Mouse (Mus musculus) forebrain, embryonic 14.5 days (tissue): ENCODE data around the gene Ezr. TPM values are rescaled to one million over a fixed set of nuclear protein-coding genes. Genes with fewer than 3 reads are reported as not detected.

Source experiments
- ATAC-seq: fragments of 200-750 bp; cut with Nextera tagmentation; 2 replicates; pipeline ENCODE4 v1.8.0; 2017; ENCODE audit warnings: mild to moderate bottlenecking, moderate library complexity
- DNase-seq: peaks from one replicate; pipeline ENCODE4 v3.0.0-alpha.2; 2015; ENCODE audit warnings: low spot score
- H3K27ac ChIP-seq: fragments of 300-500 bp; sonication (generic); 2 replicates; pipeline ENCODE4 v1.5.1; 2014; ENCODE audit warnings: low read depth, mild to moderate bottlenecking, control low read depth, low read length, moderate library complexity
- H3K27me3 ChIP-seq: fragments of 300-500 bp; sonication (generic); replicated peaks from 2 replicates; pipeline ENCODE4 v1.6.1; 2014; ENCODE audit warnings: low read length, control low read depth, mixed read lengths; ENCODE audit not compliant: control insufficient read depth, insufficient read depth
- H3K36me3 ChIP-seq: fragments of 300-500 bp; sonication (generic); 2 replicates; pipeline ENCODE4 v1.6.1; 2014; ENCODE audit warnings: low read length, control low read depth; ENCODE audit not compliant: control insufficient read depth, insufficient read depth
- H3K4me1 ChIP-seq: fragments of 300-500 bp; sonication (generic); 2 replicates; pipeline ENCODE4 v1.6.1; 2014; ENCODE audit warnings: antibody characterized with exemption, low read length, control low read depth; ENCODE audit not compliant: control insufficient read depth, insufficient read depth
- H3K4me2 ChIP-seq: fragments of 300-500 bp; sonication (generic); 2 replicates; pipeline ENCODE4 v1.6.1; 2014; ENCODE audit warnings: mild to moderate bottlenecking, control low read depth, low read length
- H3K4me3 ChIP-seq: fragments of 300-500 bp; sonication (generic); 2 replicates; pipeline ENCODE4 v1.5.1; 2014; ENCODE audit warnings: low read depth, low read length, control low read depth
- H3K9ac ChIP-seq: fragments of 300-500 bp; sonication (generic); 2 replicates; pipeline ENCODE4 v1.6.1; 2014; ENCODE audit warnings: mild to moderate bottlenecking, low read length, control low read depth, moderate library complexity
- H3K9me3 ChIP-seq: fragments of 300-500 bp; sonication (generic); replicated peaks from 2 replicates; pipeline ENCODE4 v1.6.1; 2016; ENCODE audit warnings: low read length, control low read depth, mixed read lengths; ENCODE audit not compliant: control insufficient read depth
- WGBS: fragments of 180-500 bp; shearing (Covaris S2); extraction: QIAGEN DNeasy Blood & Tissue Kit; methylation state at CpG from one replicate; pipeline ENCODE4 v1.1.7; 2014; 5-methylcytosine and 5-hydroxymethylcytosine counted together
- polyA plus RNA-seq: library from polyadenylated mRNA; unstranded; fragments of >200 nt; fragmentation: Nextera tagmentation; extraction: Ambion mirVana; gene quantifications from 2 replicates; pipeline ENCODE4 v1.2.1, GENCODE M21; 2014

The Ezr gene
- polyA plus RNA-seq, 1 experiment from 2014 or later = 94.0 TPM

DNA sequence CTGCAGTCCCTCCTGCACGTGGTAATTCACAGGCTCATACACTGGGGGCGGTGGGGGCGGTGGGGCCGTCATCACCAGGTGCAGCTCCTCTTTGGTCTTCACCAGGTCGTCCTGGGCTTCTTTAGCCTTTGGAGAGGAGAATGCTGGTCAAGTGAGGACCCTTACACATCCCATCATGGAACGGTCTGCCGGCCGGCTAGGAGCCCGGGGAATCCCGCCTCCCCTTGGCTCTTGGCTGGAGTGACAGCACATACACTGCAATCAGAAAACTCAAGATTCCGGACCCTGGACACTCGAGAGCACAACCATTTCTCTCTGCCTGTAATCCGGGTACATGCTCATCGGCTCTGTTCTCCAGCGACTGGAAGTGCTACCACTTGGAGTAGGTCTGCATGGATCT is 42.8 kb downstream of the Ezr start:
- DNase-seq = no peak
- 92% methylated on average over 15 of the region's 15 CpGs for WGBS
- Histone ChIP-seq H3K27me3 (no peaks in the 10 kb centered on the region), H3K4me3 (no peak overlapping the region), H3K9ac (no peak overlapping the region), H3K27ac (no peak overlapping the region), H3K4me1 (peaks cover 19% of the 10 kb centered on the region), H3K36me3 (peaks cover 42% of the 10 kb centered on the region), H3K9me3 (no peaks in the 10 kb centered on the region), H3K4me2 (no peak overlapping the region)
- no peak for ATAC-seq

DNA sequence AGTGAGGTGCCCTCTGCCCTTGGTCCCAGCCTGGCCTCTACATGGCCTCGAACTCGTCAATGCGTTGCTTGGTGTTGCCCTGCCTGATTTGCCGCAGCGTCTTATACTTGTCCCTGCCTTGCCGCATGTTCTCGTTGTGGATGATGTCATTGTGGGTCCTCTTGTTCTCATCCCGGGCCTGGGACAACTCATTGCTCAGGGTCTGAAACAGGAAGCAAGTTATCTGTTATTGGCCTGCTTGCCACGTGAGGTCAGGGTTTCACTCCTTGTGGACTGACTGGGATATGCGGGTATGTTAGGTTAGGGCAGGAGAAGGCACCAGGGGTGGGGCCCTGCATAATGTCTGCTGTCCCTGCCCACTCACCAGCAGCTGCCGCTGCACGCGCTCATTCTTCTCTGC is 43.3 kb downstream of the Ezr start:
- ATAC-seq (no peak), DNase-seq (no peak)
- no peaks in the 10 kb centered on the region for H3K9me3 ChIP-seq
- H3K36me3 ChIP-seq = peaks cover 40% of the 10 kb centered on the region
- no peaks in the 10 kb centered on the region for H3K27me3 ChIP-seq
- no peak overlapping the region for H3K4me2 ChIP-seq
- WGBS = 89% methylated on average over 13 of the region's 13 CpGs
- H3K9ac ChIP-seq = no peak overlapping the region
- no peak overlapping the region for H3K4me3 ChIP-seq
- H3K27ac ChIP-seq = no peak overlapping the region
- H3K4me1 ChIP-seq = peaks cover 19% of the 10 kb centered on the region

DNA sequence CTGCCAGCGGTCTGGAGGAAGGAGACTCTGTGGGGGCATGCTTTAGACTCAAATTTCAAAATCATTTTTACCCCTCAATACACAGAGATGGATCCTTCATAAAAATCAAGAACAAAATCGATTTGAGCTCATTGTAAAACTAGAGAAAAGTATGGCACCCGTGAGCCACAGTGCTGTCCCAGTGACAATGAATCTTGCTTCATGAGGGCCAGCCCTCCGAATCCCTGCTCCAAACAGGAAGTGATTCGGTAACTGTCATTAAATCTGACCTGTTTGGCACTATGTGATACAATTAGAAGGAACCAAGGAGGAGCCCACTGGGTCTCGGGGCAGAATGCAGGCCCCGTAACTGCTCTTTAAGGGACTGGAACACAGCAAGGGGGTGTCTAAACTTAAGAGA is 43.7 kb downstream of the Ezr start:
- Histone ChIP-seq H3K4me1 (peaks cover 19% of the 10 kb centered on the region), H3K4me2 (no peak overlapping the region), H3K27me3 (no peaks in the 10 kb centered on the region), H3K36me3 (peaks cover 40% of the 10 kb centered on the region), H3K9ac (no peak overlapping the region), H3K27ac (no peak overlapping the region), H3K4me3 (no peak overlapping the region), H3K9me3 (no peaks in the 10 kb centered on the region)
- 89% methylated on average over 7 of the region's 7 CpGs for WGBS
- DNase-seq (no peak), ATAC-seq (no peak)

DNA sequence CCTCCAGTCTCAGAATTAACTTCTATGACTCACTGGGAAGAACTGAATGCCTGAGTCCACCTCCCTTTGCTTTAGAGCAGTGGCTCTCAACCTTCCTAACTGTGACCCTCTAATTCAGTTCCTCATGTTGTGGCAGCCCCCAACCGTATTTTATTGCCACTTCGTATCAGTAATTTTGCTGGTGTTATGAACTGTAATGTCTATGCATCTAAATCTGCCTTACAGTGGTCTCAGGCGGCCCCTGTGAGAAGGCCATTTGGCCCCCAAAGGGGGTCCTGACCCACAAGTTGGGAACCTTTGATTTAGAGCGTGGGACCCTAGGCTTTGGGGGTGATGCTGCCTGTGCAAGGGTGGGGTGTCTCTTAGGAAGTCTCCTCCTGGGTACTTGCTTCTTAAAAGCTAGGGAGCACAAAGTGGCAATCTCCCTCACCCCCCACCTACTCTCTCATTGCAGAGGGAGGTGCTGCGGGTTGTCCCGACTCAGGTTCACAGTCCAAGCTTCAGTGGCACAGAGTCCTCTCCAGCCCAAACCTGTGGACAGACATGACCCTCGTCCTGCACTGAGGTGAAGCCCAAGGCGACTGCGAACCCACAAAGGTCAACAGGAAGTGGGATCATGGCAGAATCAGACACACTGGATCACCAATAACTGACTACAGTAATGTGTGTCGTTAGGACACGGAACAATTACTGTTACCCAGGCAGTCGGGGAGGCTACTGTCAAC is 45.1 kb downstream of the Ezr start:
- Histone ChIP-seq H3K27ac (peak overlapping the region; percentile 29; the same call in 1 of the 2 replicates), H3K4me1 (peaks cover 18% of the 10 kb centered on the region), H3K4me2 (no peak overlapping the region), H3K9me3 (no peaks in the 10 kb centered on the region), H3K36me3 (peaks cover 37% of the 10 kb centered on the region), H3K27me3 (no peaks in the 10 kb centered on the region), H3K4me3 (no peak overlapping the region), H3K9ac (no peak overlapping the region)
- WGBS = 63% methylated on average over 12 of the region's 12 CpGs
- ATAC-seq = no peak
- DNase-seq = no peak

DNA sequence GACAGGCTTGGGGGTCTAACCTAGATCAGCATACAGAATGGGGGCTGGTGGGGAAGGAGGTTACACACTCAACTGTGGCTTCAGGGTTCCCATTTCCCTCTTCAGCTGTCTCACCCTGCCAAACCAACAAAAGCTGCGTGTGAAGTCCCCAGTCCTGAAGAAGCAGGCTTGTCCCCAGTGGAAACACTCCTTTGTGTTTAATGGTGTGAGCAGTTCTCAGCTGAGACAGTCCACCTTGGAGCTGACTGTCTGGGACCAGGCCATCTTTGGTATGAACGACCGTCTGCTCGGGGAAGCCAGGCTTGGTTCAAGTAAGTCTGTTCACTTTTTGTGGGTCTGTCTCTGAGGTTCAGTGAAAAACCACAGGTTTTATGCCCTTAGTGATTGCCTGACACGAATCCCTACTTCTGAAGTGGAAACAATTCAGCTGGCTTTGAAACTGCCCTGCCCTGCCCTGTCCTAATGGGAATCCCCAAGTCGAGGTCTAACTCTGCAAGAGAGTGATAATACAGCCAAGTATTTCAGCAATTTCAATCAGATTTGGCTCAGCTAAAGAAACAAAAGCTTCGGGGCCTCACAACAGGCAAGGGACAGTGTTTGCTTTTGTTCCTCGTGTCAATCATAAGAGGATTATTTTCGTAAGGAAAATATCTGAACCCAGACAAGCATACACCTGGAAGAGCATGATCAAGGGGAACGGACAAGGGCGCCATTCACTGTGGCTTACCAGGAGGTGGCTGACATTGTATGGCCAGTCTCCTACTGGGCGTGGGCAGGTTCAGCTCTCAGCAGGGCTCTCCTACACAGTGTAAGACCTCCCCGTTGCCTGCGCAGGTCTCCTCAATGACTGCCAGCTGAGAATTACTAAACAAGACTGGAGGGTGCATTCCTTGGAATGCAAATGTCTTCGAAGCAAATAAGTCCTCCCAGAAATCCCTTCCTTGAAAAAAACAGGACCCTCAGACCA is 46.0 kb downstream of the Ezr start:
- Histone ChIP-seq H3K9me3 (no peaks in the 10 kb centered on the region), H3K4me3 (no peak overlapping the region), H3K4me2 (no peak overlapping the region), H3K36me3 (peaks cover 28% of the 10 kb centered on the region), H3K27ac (peak overlapping the region; percentile 17; the same call in 1 of the 2 replicates), H3K4me1 (peaks cover 9% of the 10 kb centered on the region), H3K27me3 (no peaks in the 10 kb centered on the region), H3K9ac (0 out of 2 replicates have a peak overlapping the region, but pooled peaks have one; percentile 8)
- WGBS = 13% methylated on average over 15 of the region's 15 CpGs
- peak; percentile 23 for DNase-seq
- ATAC-seq = peak; percentile 46; the same call in 1 of the 2 replicates

DNA sequence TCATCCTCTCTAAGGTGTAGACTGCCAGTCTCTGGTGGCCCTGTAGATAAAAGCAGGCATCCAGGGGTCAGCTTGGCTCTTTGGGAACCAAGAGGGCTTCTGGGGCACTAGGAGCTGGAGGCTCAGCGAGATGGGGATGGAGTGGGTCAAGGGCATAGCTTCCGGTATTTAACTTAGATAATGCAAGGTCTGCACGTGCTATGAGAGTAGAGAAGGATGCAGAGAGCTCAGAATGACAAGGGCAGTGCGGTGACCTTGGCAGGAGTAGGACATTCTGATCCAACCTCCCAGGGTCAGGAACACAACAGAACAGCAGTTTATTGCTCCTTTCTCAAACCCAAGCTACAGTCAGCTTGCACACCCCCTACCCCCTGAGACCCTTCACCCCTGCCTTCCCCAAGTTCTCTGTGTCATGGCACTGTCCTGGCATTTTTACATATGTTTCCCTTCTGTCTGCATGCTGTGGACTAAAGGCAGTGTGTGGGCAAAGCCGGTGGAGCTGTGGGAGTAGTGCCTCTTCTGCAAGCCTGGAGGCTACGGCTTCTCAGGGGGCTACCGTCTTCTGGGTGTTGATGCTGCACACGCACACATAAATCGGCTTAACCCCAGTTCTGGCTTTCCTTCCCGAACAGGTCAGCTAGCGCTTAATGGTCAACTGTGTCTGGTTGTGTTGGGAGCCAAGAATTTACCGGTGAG is 47.7 kb downstream of the Ezr start:
- WGBS = 93% methylated on average over 12 of the region's 12 CpGs
- DNase-seq (no peak), ATAC-seq (no peak)
- Histone ChIP-seq H3K9ac (no peak overlapping the region), H3K27me3 (no peaks in the 10 kb centered on the region), H3K4me2 (no peak overlapping the region), H3K27ac (no peak overlapping the region), H3K9me3 (no peaks in the 10 kb centered on the region), H3K4me3 (no peak overlapping the region), H3K36me3 (peaks cover 13% of the 10 kb centered on the region), H3K4me1 (peaks cover 10% of the 10 kb centered on the region)

DNA sequence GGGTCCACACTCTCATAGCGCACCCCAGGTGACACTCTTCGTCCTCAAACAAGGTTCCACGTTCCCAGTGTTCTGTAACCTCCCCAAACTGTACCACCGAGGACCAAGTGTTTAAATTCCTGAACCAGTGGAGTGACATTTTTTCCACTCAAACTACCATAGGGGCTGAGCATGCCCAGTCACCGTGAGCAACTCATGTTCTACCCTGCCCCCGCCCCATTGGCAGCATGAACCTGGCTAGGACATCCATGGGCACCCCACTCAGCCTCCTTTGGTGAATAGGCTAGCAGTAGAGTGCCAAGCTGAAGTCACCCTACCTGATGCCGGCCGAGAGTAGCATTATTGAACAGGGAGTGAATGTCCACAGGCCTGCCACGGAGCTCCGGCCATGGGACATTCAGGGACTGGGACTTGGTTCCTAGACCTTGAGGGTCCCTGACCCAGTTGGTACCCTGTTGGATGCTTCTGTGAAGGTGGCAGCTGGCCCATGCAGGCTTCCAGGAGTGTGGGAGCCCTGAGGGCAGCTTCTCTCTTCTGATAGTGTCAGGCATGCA is 49.2 kb downstream of the Ezr start:
- 0 out of 2 replicates have a peak, but pooled peaks cover 2% of the 10 kb centered on the region for H3K36me3 ChIP-seq
- peaks cover 15% of the 10 kb centered on the region for H3K4me1 ChIP-seq
- H3K9me3 ChIP-seq = no peaks in the 10 kb centered on the region
- no peak overlapping the region for H3K4me2 ChIP-seq
- no peak for DNase-seq
- no peak overlapping the region for H3K9ac ChIP-seq
- 97% methylated on average over 10 of the region's 10 CpGs for WGBS
- no peak overlapping the region for H3K4me3 ChIP-seq
- ATAC-seq = no peak
- no peaks in the 10 kb centered on the region for H3K27me3 ChIP-seq
- H3K27ac ChIP-seq = no peak overlapping the region

DNA sequence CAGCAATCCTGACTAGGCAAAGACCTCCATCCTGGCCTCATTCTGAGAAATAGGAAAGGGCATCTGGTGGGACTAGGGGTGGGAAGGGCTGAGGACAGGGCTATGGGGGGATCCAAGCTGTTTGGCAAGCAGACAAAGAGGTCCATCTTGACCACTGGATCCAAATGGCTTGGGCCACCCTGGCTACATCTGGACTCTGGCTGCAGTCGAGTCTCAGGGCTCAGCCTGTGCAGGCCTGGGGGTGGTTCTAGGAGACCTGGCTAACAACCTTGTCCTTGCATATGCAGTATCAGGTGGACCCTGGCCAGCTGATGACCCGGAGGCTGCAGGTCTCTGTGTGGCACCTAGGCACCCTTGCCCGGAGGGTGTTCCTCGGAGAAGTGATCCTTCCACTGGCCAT is 49.9 kb downstream of the Ezr start:
- WGBS = 98% methylated on average over 4 of the region's 4 CpGs
- Histone ChIP-seq H3K27me3 (no peaks in the 10 kb centered on the region), H3K9ac (no peak overlapping the region), H3K27ac (no peak overlapping the region), H3K9me3 (no peaks in the 10 kb centered on the region), H3K36me3 (0 out of 2 replicates have a peak, but pooled peaks cover under 1% of the 10 kb centered on the region), H3K4me2 (no peak overlapping the region), H3K4me3 (no peak overlapping the region), H3K4me1 (peaks cover 15% of the 10 kb centered on the region)
- ATAC-seq = no peak
- DNase-seq = no peak
